In the genomic region with DNA sequence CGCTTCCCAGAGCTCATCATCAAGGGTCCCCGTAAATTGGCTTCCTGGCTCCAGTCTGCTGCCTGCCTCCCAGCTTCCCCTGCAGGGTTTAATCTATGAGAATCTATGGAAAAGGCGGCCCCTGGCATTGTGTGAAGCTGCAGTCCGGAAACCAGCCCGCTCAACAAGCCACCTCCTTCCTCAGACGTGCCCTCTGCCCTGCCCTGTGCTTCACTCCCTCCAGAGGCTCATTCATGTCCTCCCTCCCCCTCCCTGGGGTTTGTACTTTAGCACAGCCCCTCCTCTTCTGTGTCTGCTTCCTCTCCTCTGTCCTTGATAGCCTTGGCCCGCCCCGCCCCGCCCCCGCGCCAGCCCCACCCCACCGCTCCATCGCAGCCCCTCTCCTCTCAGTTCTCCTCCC, we compare ENCODE assay signal across 8 mouse cellular contexts. TPM values are rescaled to one million over a fixed set of nuclear protein-coding genes. Genes with fewer than 3 reads are reported as not detected.
A peak's percentile ranks its signal among the peaks of the same experiment; 100 is the strongest.
DNase-seq lines count a peak whose midpoint lies in the region; ATAC-seq and TF ChIP-seq lines count a peak whose summit lies in the region.

No protein-coding gene starts in this region.

- H3K9me3 ChIP-seq in CH12.LX (replicated peaks; ENCODE audit: low read length) = peaks cover 2% of the 10 kb centered on the region
- no peaks in the 10 kb centered on the region for H3K9me3 ChIP-seq in lung, embryonic 16.5 days (ENCODE audit: control insufficient read depth, low read length)

- peak; percentile 79 for TF ChIP-seq POLR2A in CH12.LX (IDR thresholded peaks at IDR 0.05; ENCODE audit: low read depth, low read length)
- no peak for TF ChIP-seq POLR2A in bone marrow macrophage, adult 2 months (IDR thresholded peaks at IDR 0.05; ENCODE audit: borderline replicate concordance, low read depth, low read length)

- dilution Hi-C loops in CH12.LX (cut with MboI; ENCODE audit: extremely low pct_ligation_motif_present, extremely low pct_unique_long_range_greater_than_20kb, low sequenced_read_pairs) = no loop called here

- peak overlapping the region; percentile 78 for H3K4me2 ChIP-seq in CH12.LX (ENCODE audit: insufficient read depth, low read depth, poor library complexity, severe bottlenecking)
- peak overlapping the region; percentile 35 for H3K4me2 ChIP-seq in lung, embryonic 16.5 days (ENCODE audit: low read depth, low read length)

- WGBS in lung, embryonic 16.5 days = 5% methylated on average over 10 of the region's 13 CpGs

- H3K36me3 ChIP-seq in CH12.LX (replicated peaks in 1 of 2; ENCODE audit: control insufficient read depth in 1 of 2, insufficient read depth in 1 of 2, low read length in 1 of 2) = peaks cover 0 to 7% of the 10 kb centered on the region in 2 experiments
- H3K36me3 ChIP-seq in lung, embryonic 16.5 days (ENCODE audit: control insufficient read depth, insufficient read depth, low read length) = peaks cover 6% of the 10 kb centered on the region

- peak overlapping the region; percentile 41 for H3K9ac ChIP-seq in CH12.LX (ENCODE audit: insufficient read depth, low read depth)
- peak overlapping the region; percentile 40 for H3K9ac ChIP-seq in lung, embryonic 16.5 days (ENCODE audit: low read length)

- TF ChIP-seq RAD21 in CH12.LX (IDR thresholded peaks at IDR 0.05; ENCODE audit: low read depth, low read length) = no peak; the same call in 1 of the 2 replicates

- H3K79me2 ChIP-seq in CH12.LX (replicated peaks; ENCODE audit: control insufficient read depth, extremely low read depth, insufficient read depth, poor library complexity, severe bottlenecking) = no peaks in the 10 kb centered on the region

- peak; percentile 90 for ATAC-seq in lung, embryonic 16.5 days (ENCODE audit: low read depth)
- ATAC-seq in neutrophil, adult 5-6 weeks (ENCODE audit: extremely low read depth, insufficient number of reproducible peaks, low FRiP score, poor library complexity, severe bottlenecking) = peak; percentile 93

- DNase-seq in CH12.LX (ENCODE audit: extremely low read depth) = peak; percentile 94
- DNase-seq in heart, adult 9 months (ENCODE audit: low spot score in 2 of 2) = peak; percentile 67 to 78
- peak; percentile 83 to 91 for DNase-seq in kidney, adult 8-10 months
- DNase-seq in left cerebral cortex, adult 9 months (ENCODE audit: low spot score in 2 of 2) = no peak
- no peak for DNase-seq in frontal cortex, adult 2 months (ENCODE audit: extremely low spot score in 1 of 2, low spot score in 1 of 2)

- no peak for TF ChIP-seq CTCF in CH12.LX (conservative IDR thresholded peaks at IDR 0.05 in 1 of 2, IDR thresholded peaks at IDR 0.05 in 1 of 2; ENCODE audit: low read depth in 2 of 2, low read length in 2 of 2)
- TF ChIP-seq CTCF in bone marrow macrophage, adult 2 months (IDR thresholded peaks at IDR 0.05; ENCODE audit: low read depth, low read length) = no peak

- TF ChIP-seq EP300 in CH12.LX (IDR thresholded peaks at IDR 0.05; ENCODE audit: low read length) = no peak

- peaks cover 9 to 29% of the 10 kb centered on the region in 2 experiments for H3K4me1 ChIP-seq in CH12.LX (ENCODE audit: control insufficient read depth in 1 of 2, insufficient read depth in 2 of 2)
- peaks cover 18% of the 10 kb centered on the region for H3K4me1 ChIP-seq in bone marrow macrophage, adult 2 months (ENCODE audit: control insufficient read depth, insufficient read depth, low read length)
- H3K4me1 ChIP-seq in lung, embryonic 16.5 days (replicated peaks; ENCODE audit: control insufficient read depth, insufficient read depth, low read length) = peaks cover 16% of the 10 kb centered on the region

- H3K4me3 ChIP-seq in CH12.LX (replicated peaks in 1 of 3; ENCODE audit: low read depth in 2 of 3, low read length in 2 of 3, poor library complexity in 1 of 3) = peak overlapping the region; percentile 19 to 41 (median 35)
- H3K4me3 ChIP-seq in bone marrow macrophage, adult 2 months (ENCODE audit: insufficient read depth, low read length) = peak overlapping the region; percentile 43
- 0 out of 2 replicates have a peak overlapping the region, but pooled peaks have one; percentile 1 for H3K4me3 ChIP-seq in lung, embryonic 16.5 days (ENCODE audit: low read length)

- H3K27ac ChIP-seq in CH12.LX (ENCODE audit: insufficient read depth, low read depth) = peak overlapping the region; percentile 20
- H3K27ac ChIP-seq in bone marrow macrophage, adult 2 months (ENCODE audit: insufficient read depth, low read depth, low read length) = peak overlapping the region; percentile 88
- peak overlapping the region; percentile 69 for H3K27ac ChIP-seq in lung, embryonic 16.5 days (ENCODE audit: low read length)

- H3K27me3 ChIP-seq in CH12.LX (replicated peaks) = peaks cover 2% of the 10 kb centered on the region
- H3K27me3 ChIP-seq in lung, embryonic 16.5 days (ENCODE audit: control insufficient read depth, insufficient read depth, low read depth, low read length) = no peaks in the 10 kb centered on the region

- in situ Hi-C loops in CH12.LX (cut with MboI; ENCODE audit: low pct_ligation_motif_present, low pct_unique_long_range_greater_than_20kb, low sequenced_read_pairs) = no loop called here

TF ChIP-seq in CH12.LX, 34 proteins besides CTCF, POLR2A, EP300 and RAD21 (continues in another document):
- TF ChIP-seq MEF2A (IDR thresholded peaks at IDR 0.05; ENCODE audit: borderline replicate concordance, low read depth, low read length) (no peak), ZKSCAN1 (IDR thresholded peaks at IDR 0.05; ENCODE audit: borderline replicate concordance, low read depth, low read length) (no peak), MAX (IDR thresholded peaks at IDR 0.05; ENCODE audit: low read length) (no peak), CHD1 (IDR thresholded peaks at IDR 0.05; ENCODE audit: low read depth, low read length) (no peak), CHD2 (IDR thresholded peaks at IDR 0.05; ENCODE audit: low read length) (no peak), ZMIZ1 (IDR thresholded peaks at IDR 0.05; ENCODE audit: low read depth, low read length) (peak; percentile 34; the same call in 1 of the 2 replicates), ETS1 (conservative IDR thresholded peaks at IDR 0.05; ENCODE audit: low read depth, low read length) (no peak), KAT2A (IDR thresholded peaks at IDR 0.05; ENCODE audit: insufficient replicate concordance, low read length) (no peak), MAFK (IDR thresholded peaks at IDR 0.05; ENCODE audit: insufficient replicate concordance, low read length) (no peak), TCF12 (IDR thresholded peaks at IDR 0.05; ENCODE audit: low read depth, low read length) (peak; percentile 50; the same call in 1 of the 2 replicates), TBP (conservative IDR thresholded peaks at IDR 0.05; ENCODE audit: low read depth, low read length) (peak; percentile 65; the same call in 1 of the 2 replicates), ZC3H11A (IDR thresholded peaks at IDR 0.05; ENCODE audit: low read depth, low read length) (no peak), MAZ (IDR thresholded peaks at IDR 0.05; ENCODE audit: low read depth, low read length) (peak; percentile 78), NELFE (IDR thresholded peaks at IDR 0.05; ENCODE audit: low read depth, low read length) (peak; percentile 55; the same call in 1 of the 2 replicates), NRF1 (IDR thresholded peaks at IDR 0.05; ENCODE audit: low read depth, low read length) (no peak)

RNA-seq across cellular contexts. Expression of a gene that starts 8.8 kb away (rescaled TPM):
- total RNA-seq in CH12.LX (2012; rRNA removed) (50.3 and 50.4 TPM in 2 replicates), CH12.LX (2014; rRNA removed) (32.3 and 38.6 TPM in 2 replicates)
- 53.9 and 60.2 TPM in 2 replicates for polyA plus RNA-seq in CH12.LX (2012; ENCODE audit: insufficient read length, low read depth)
- polyA plus RNA-seq in bone marrow macrophage, adult 2 months (2012; ENCODE audit: insufficient read depth, insufficient read length, missing spikeins) = 129 and 144 TPM in 2 replicates
- polyA plus RNA-seq in lung, embryonic 16.5 days (2015; fragmentation: Nextera tagmentation; extraction: Ambion mirVana) = 55.9 and 59.7 TPM in 2 replicates
- 137 TPM in 2 replicates for total RNA-seq in neutrophil, adult 5-6 weeks (2017)
- 590 and 632 TPM in 2 replicates for polyA plus RNA-seq in frontal cortex, adult 2 months (2012; rRNA removed)

RNA-seq across cellular contexts. Expression of a gene that starts 38.9 kb away (rescaled TPM):
- 0.25 TPM in 2 replicates for total RNA-seq in CH12.LX (2012; rRNA removed)
- not detected in 2 replicates for total RNA-seq in CH12.LX (2014; rRNA removed)
- 3.8 TPM in 2 replicates for polyA plus RNA-seq in CH12.LX (2012; ENCODE audit: insufficient read length, low read depth)
- polyA plus RNA-seq in bone marrow macrophage, adult 2 months (2012; ENCODE audit: insufficient read depth, insufficient read length, missing spikeins) = not detected in 2 replicates
- polyA plus RNA-seq in lung, embryonic 16.5 days (2015; fragmentation: Nextera tagmentation; extraction: Ambion mirVana) = 0.33 and 0.88 TPM in 2 replicates
- 0.35 and 0.74 TPM in 2 replicates for total RNA-seq in neutrophil, adult 5-6 weeks (2017)
- 0.04 and 0.12 TPM in 2 replicates for polyA plus RNA-seq in frontal cortex, adult 2 months (2012; rRNA removed)

RNA-seq across cellular contexts. Expression of a gene that starts 39.9 kb away (rescaled TPM):
- total RNA-seq in CH12.LX (2012; rRNA removed) = 0.29 and 0.59 TPM in 2 replicates
- 0.08 and 0.27 TPM in 2 replicates for total RNA-seq in CH12.LX (2014; rRNA removed)
- 1.5 and 2.0 TPM in 2 replicates for polyA plus RNA-seq in CH12.LX (2012; ENCODE audit: insufficient read length, low read depth)
- polyA plus RNA-seq in bone marrow macrophage, adult 2 months (2012; ENCODE audit: insufficient read depth, insufficient read length, missing spikeins) = 3.7 and 5.1 TPM in 2 replicates
- polyA plus RNA-seq in lung, embryonic 16.5 days (2015; fragmentation: Nextera tagmentation; extraction: Ambion mirVana) = 13.3 and 15.1 TPM in 2 replicates
- total RNA-seq in neutrophil, adult 5-6 weeks (2017) = 0.23 and 0.25 TPM in 2 replicates
- 1.7 and 1.8 TPM in 2 replicates for polyA plus RNA-seq in frontal cortex, adult 2 months (2012; rRNA removed)

RNA-seq across cellular contexts. Expression of a gene that starts 52.3 kb away (rescaled TPM):
- total RNA-seq in CH12.LX (2012; rRNA removed) = 0.25 and 0.38 TPM in 2 replicates
- 0.34 TPM in 1 of 2 replicates, not detected in the other for total RNA-seq in CH12.LX (2014; rRNA removed)
- 2.4 and 3.1 TPM in 2 replicates for polyA plus RNA-seq in CH12.LX (2012; ENCODE audit: insufficient read length, low read depth)
- 1.0 and 3.4 TPM in 2 replicates for polyA plus RNA-seq in bone marrow macrophage, adult 2 months (2012; ENCODE audit: insufficient read depth, insufficient read length, missing spikeins)
- 680 and 776 TPM in 2 replicates for polyA plus RNA-seq in lung, embryonic 16.5 days (2015; fragmentation: Nextera tagmentation; extraction: Ambion mirVana)
- total RNA-seq in neutrophil, adult 5-6 weeks (2017) = 1.1 and 1.3 TPM in 2 replicates
- polyA plus RNA-seq in frontal cortex, adult 2 months (2012; rRNA removed) = 53.6 and 61.5 TPM in 2 replicates

RNA-seq across cellular contexts. Expression of a gene that starts 57.4 kb away (rescaled TPM):
- total RNA-seq in CH12.LX (2012; rRNA removed) = 13.9 and 15.1 TPM in 2 replicates
- 9.2 and 10.0 TPM in 2 replicates for total RNA-seq in CH12.LX (2014; rRNA removed)
- 10.4 and 14.4 TPM in 2 replicates for polyA plus RNA-seq in CH12.LX (2012; ENCODE audit: insufficient read length, low read depth)
- not detected in 2 replicates for polyA plus RNA-seq in bone marrow macrophage, adult 2 months (2012; ENCODE audit: insufficient read depth, insufficient read length, missing spikeins)
- 0.10 TPM in 1 of 2 replicates, not detected in the other for polyA plus RNA-seq in lung, embryonic 16.5 days (2015; fragmentation: Nextera tagmentation; extraction: Ambion mirVana)
- total RNA-seq in neutrophil, adult 5-6 weeks (2017) = not detected in 2 replicates
- 36.1 and 39.2 TPM in 2 replicates for polyA plus RNA-seq in frontal cortex, adult 2 months (2012; rRNA removed)

Comparison
In these comparisons a context has a peak if more than half of its experiments do, and no peak if none do; other contexts are left out.
1. DNase-seq: peak in CH12.LX (single experiment), heart, adult 9 months (2 of 2) and kidney, adult 8-10 months (2 of 2); none in left cerebral cortex, adult 9 months (0 of 2) and frontal cortex, adult 2 months (0 of 2).
2. H3K27ac ChIP-seq: peak in every context shown above with its lines; median percentile 88 in bone marrow macrophage, adult 2 months; 69 in lung, embryonic 16.5 days; 20 in CH12.LX.
3. Peak in every context shown above with its lines, with median percentiles within 50 percentile points of each other: H3K4me3 ChIP-seq.